Mouse (Mus musculus): ENCODE results near the gene Kif4. TPM values are rescaled to one million over a fixed set of nuclear protein-coding genes. Genes with fewer than 3 reads are reported as not detected.

Kif4 gene
- polyA plus RNA-seq, 1 experiment from 2014 or later = 45.4 TPM

Other genes starting within 250 kb of the Kif4 start
- not detected in 2 replicates for gene Otud6a, start 196.7 kb upstream of the Kif4 start, polyA plus RNA-seq (2016; fragmentation: Nextera tagmentation; extraction: Ambion mirVana)
- 0.40 and 0.46 TPM in 2 replicates for gene Awat2, start 183.0 kb upstream of the Kif4 start, polyA plus RNA-seq (2016; fragmentation: Nextera tagmentation; extraction: Ambion mirVana)
- 28.6 and 29.9 TPM in 2 replicates for gene Igbp1, start 131.4 kb upstream of the Kif4 start, polyA plus RNA-seq (2016; fragmentation: Nextera tagmentation; extraction: Ambion mirVana)
- not detected in 2 replicates for gene Dgat2l6, start 100.9 kb upstream of the Kif4 start, polyA plus RNA-seq (2016; fragmentation: Nextera tagmentation; extraction: Ambion mirVana)
- gene Awat1, start 53.5 kb upstream of the Kif4 start, polyA plus RNA-seq (2016; fragmentation: Nextera tagmentation; extraction: Ambion mirVana) = not detected in 2 replicates
- not detected in 2 replicates for gene P2ry4, start 30.9 kb upstream of the Kif4 start, polyA plus RNA-seq (2016; fragmentation: Nextera tagmentation; extraction: Ambion mirVana)
- 0.23 TPM in 1 of 2 replicates, not detected in the other for gene Arr3, start 20.2 kb upstream of the Kif4 start, polyA plus RNA-seq (2016; fragmentation: Nextera tagmentation; extraction: Ambion mirVana)
- gene Pdzd11, start 831 bp downstream of the Kif4 start, polyA plus RNA-seq (2016; fragmentation: Nextera tagmentation; extraction: Ambion mirVana) = 130 and 137 TPM in 2 replicates
- gene Gdpd2, start 104.1 kb downstream of the Kif4 start, polyA plus RNA-seq (2016; fragmentation: Nextera tagmentation; extraction: Ambion mirVana) = 8.8 and 9.5 TPM in 2 replicates
- gene Dlg3, start 142.0 kb downstream of the Kif4 start, polyA plus RNA-seq (2016; fragmentation: Nextera tagmentation; extraction: Ambion mirVana) = 19.0 and 24.5 TPM in 2 replicates

Measured in forebrain, embryonic 12.5 days (tissue).